Mouse (Mus musculus) intestine, embryonic 15.5 days (tissue): Measurements from ENCODE around the gene Siglech. TPM values are rescaled to one million over a fixed set of nuclear protein-coding genes. Genes with fewer than 3 reads are reported as not detected.
A peak's percentile ranks its signal among the peaks of the same experiment; 100 is the strongest.
"Not testable (repeated sequence)": the region's sequence is repeated elsewhere in the genome, so short reads cannot be mapped to it uniquely, and the experiment has no call there.

Source experiments
- ATAC-seq: fragments of 200-750 bp; cut with Nextera tagmentation; 2 replicates; pipeline ENCODE4 v1.8.0; 2017; ENCODE audit warnings: moderate TSS enrichment, moderate library complexity
- H3K27ac ChIP-seq: fragments of 300-500 bp; sonication (generic); 2 replicates; pipeline ENCODE4 v1.5.1; 2015; ENCODE audit warnings: mild to moderate bottlenecking, inconsistent platforms
- H3K27me3 ChIP-seq: fragments of 300-500 bp; sonication (generic); replicated peaks from 2 replicates; pipeline ENCODE4 v1.6.1; 2015; ENCODE audit warnings: inconsistent platforms
- H3K36me3 ChIP-seq: fragments of 300-500 bp; sonication (generic); 2 replicates; pipeline ENCODE4 v1.6.1; 2015; ENCODE audit warnings: inconsistent platforms
- H3K4me1 ChIP-seq: fragments of 300-500 bp; sonication (generic); replicated peaks from 2 replicates; pipeline ENCODE4 v1.6.1; 2015; ENCODE audit warnings: inconsistent platforms
- H3K4me2 ChIP-seq: fragments of 300-500 bp; sonication (generic); replicated peaks from 2 replicates; pipeline ENCODE4 v1.6.1; 2015; ENCODE audit warnings: mild to moderate bottlenecking, inconsistent platforms
- H3K4me3 ChIP-seq: fragments of 300-500 bp; sonication (generic); replicated peaks from 2 replicates; pipeline ENCODE4 v1.5.1; 2015; ENCODE audit warnings: inconsistent platforms
- H3K9ac ChIP-seq: fragments of 300-500 bp; sonication (generic); 2 replicates; pipeline ENCODE4 v1.6.1; 2015; ENCODE audit warnings: inconsistent platforms
- H3K9me3 ChIP-seq: fragments of 300-500 bp; sonication (generic); 2 replicates; pipeline ENCODE4 v1.6.1; 2016; ENCODE audit warnings: inconsistent platforms
- WGBS: fragments of 180-500 bp; shearing (Covaris S2); methylation state at CpG from one replicate; pipeline ENCODE4 v1.1.7; 2015; 5-methylcytosine and 5-hydroxymethylcytosine counted together
- polyA plus RNA-seq: library from polyadenylated mRNA; unstranded; fragments of >200 nt; fragmentation: Nextera tagmentation; extraction: Ambion mirVana; gene quantifications from 2 replicates; pipeline ENCODE4 v1.2.1, GENCODE M21; 2015

The Siglech gene
- polyA plus RNA-seq, 1 experiment from 2014 or later = 1.3 TPM

GRCm38 (mm10) chr7:55790586-55790985 is 22.6 kb downstream of the Siglech start:
- H3K9me3 ChIP-seq, H3K36me3 ChIP-seq, H3K27me3 ChIP-seq, H3K27ac ChIP-seq, ATAC-seq, H3K4me2 ChIP-seq, H3K4me1 ChIP-seq, H3K4me3 ChIP-seq, H3K9ac ChIP-seq: not testable (repeated sequence)
- 28% methylated on average over 5 of the region's 5 CpGs for WGBS

- no peak overlapping the region for H3K27ac ChIP-seq
- H3K4me1 ChIP-seq = no peaks in the 10 kb centered on the region; the same call in 1 of the 2 replicates
- no peak overlapping the region for H3K4me2 ChIP-seq
- WGBS = 85% methylated on average over 3 of the region's 3 CpGs
- H3K36me3 ChIP-seq = peaks cover 13% of the 10 kb centered on the region; the same call in 1 of the 2 replicates
- H3K4me3 ChIP-seq = no peak overlapping the region
- H3K9me3 ChIP-seq = no peaks in the 10 kb centered on the region
- no peaks in the 10 kb centered on the region for H3K27me3 ChIP-seq
- ATAC-seq = no peak
- H3K9ac ChIP-seq = no peak overlapping the region
Measured at GRCm38 (mm10) chr7:55792280-55792679, 24.3 kb downstream of the Siglech start.

GRCm38 (mm10) chr7:55793236-55793951 is 25.4 kb downstream of the Siglech start:
- ATAC-seq = peak; percentile 32
- Histone ChIP-seq H3K9me3 (no peaks in the 10 kb centered on the region), H3K27me3 (no peaks in the 10 kb centered on the region), H3K4me1 (no peaks in the 10 kb centered on the region; the same call in 1 of the 2 replicates), H3K4me3 (peak overlapping the region; percentile 64), H3K4me2 (peak overlapping the region; percentile 51), H3K9ac (peak overlapping the region; percentile 78), H3K36me3 (peaks cover 14% of the 10 kb centered on the region; the same call in 1 of the 2 replicates), H3K27ac (no peak overlapping the region)
- 35% methylated on average over 13 of the region's 13 CpGs for WGBS

- peak within 1 kb of the TSS; percentile 64 for H3K4me3 ChIP-seq
- peak; percentile 100 for ATAC-seq
- H3K27me3 ChIP-seq = no peaks in the 10 kb centered on the region
- WGBS = under 1% methylated on average over 51 of the region's 51 CpGs
- H3K36me3 ChIP-seq = peaks cover 14% of the 10 kb centered on the region; the same call in 1 of the 2 replicates
- H3K9me3 ChIP-seq = no peaks in the 10 kb centered on the region
- H3K27ac ChIP-seq = 0 out of 2 replicates have a peak within 1 kb of the TSS, but pooled peaks have one; percentile 33
- no peaks in the 10 kb centered on the region; the same call in 1 of the 2 replicates for H3K4me1 ChIP-seq
- peak within 1 kb of the TSS; percentile 78 for H3K9ac ChIP-seq
- H3K4me2 ChIP-seq = peak within 1 kb of the TSS; percentile 51
Measured at GRCm38 (mm10) chr7:55793952-55794603, 26.1 kb downstream of the Siglech start, which contains the start of gene Tubgcp5. Gene Tubgcp5 (plus strand): TSS chr7:55794154.

- Histone ChIP-seq H3K36me3 (peaks cover 35% of the 10 kb centered on the region), H3K9ac (no peak overlapping the region), H3K4me1 (no peaks in the 10 kb centered on the region; the same call in 1 of the 2 replicates), H3K4me3 (no peak overlapping the region), H3K27me3 (no peaks in the 10 kb centered on the region), H3K9me3 (no peaks in the 10 kb centered on the region), H3K27ac (no peak overlapping the region), H3K4me2 (no peak overlapping the region)
- no peak for ATAC-seq
- WGBS = 90% methylated on average over 3 of the region's 3 CpGs
Measured at GRCm38 (mm10) chr7:55799981-55800380, 32.0 kb downstream of the Siglech start.

GRCm38 (mm10) chr7:55809967-55810366 is 42.0 kb downstream of the Siglech start:
- Histone ChIP-seq H3K27ac (no peak overlapping the region), H3K4me2 (no peak overlapping the region), H3K9ac (no peak overlapping the region), H3K4me3 (no peak overlapping the region), H3K27me3 (no peaks in the 10 kb centered on the region), H3K4me1 (no peaks in the 10 kb centered on the region), H3K9me3 (no peaks in the 10 kb centered on the region), H3K36me3 (peaks cover 32% of the 10 kb centered on the region)
- no peak for ATAC-seq
- WGBS = 75% methylated on average over 2 of the region's 2 CpGs

- no peak overlapping the region for H3K4me2 ChIP-seq
- no peak overlapping the region for H3K27ac ChIP-seq
- H3K4me3 ChIP-seq = no peak overlapping the region
- H3K27me3 ChIP-seq = no peaks in the 10 kb centered on the region
- ATAC-seq = no peak
- H3K36me3 ChIP-seq = peaks cover 14% of the 10 kb centered on the region
- no peak overlapping the region for H3K9ac ChIP-seq
- 85% methylated on average over 5 of the region's 5 CpGs for WGBS
- H3K9me3 ChIP-seq = no peaks in the 10 kb centered on the region
- no peaks in the 10 kb centered on the region for H3K4me1 ChIP-seq
Measured at GRCm38 (mm10) chr7:55824468-55824867, 56.5 kb downstream of the Siglech start.

GRCm38 (mm10) chr7:55827551-55827950 is 59.6 kb downstream of the Siglech start:
- no peaks in the 10 kb centered on the region for H3K27me3 ChIP-seq
- no peak for ATAC-seq
- no peak overlapping the region for H3K4me3 ChIP-seq
- no peak overlapping the region for H3K4me2 ChIP-seq
- WGBS = 92% methylated on average over 9 of the region's 9 CpGs
- H3K27ac ChIP-seq = no peak overlapping the region
- no peak overlapping the region for H3K9ac ChIP-seq
- H3K4me1 ChIP-seq = no peaks in the 10 kb centered on the region
- H3K9me3 ChIP-seq = no peaks in the 10 kb centered on the region
- peaks cover 14% of the 10 kb centered on the region for H3K36me3 ChIP-seq

Other genes starting within 250 kb of the Siglech start
- 21.5 and 21.8 TPM in 2 replicates for gene Tubgcp5, start 26.0 kb downstream of the Siglech start, polyA plus RNA-seq
- gene Cyfip1, start 73.6 kb downstream of the Siglech start, polyA plus RNA-seq = 94.6 and 94.7 TPM in 2 replicates
- 56.6 and 63.9 TPM in 2 replicates for gene Nipa2, start 194.3 kb downstream of the Siglech start, polyA plus RNA-seq